Mouse (Mus musculus) T-helper 17 cell (primary cell): ENCODE data around the gene Rlim.

Source experiments
- in situ Hi-C, 2 experiments: fragments of 300-600 bp; cut with MboI, MseI; formaldehyde crosslinking; loops; 1 replicate in 1 of 2; 2 replicates in 1 of 2; pipeline ENCODE4 v1.15.1; 2025; ENCODE audit warnings: high pct_unique_total_duplicates in 2 of 2

The Rlim gene

DNA sequence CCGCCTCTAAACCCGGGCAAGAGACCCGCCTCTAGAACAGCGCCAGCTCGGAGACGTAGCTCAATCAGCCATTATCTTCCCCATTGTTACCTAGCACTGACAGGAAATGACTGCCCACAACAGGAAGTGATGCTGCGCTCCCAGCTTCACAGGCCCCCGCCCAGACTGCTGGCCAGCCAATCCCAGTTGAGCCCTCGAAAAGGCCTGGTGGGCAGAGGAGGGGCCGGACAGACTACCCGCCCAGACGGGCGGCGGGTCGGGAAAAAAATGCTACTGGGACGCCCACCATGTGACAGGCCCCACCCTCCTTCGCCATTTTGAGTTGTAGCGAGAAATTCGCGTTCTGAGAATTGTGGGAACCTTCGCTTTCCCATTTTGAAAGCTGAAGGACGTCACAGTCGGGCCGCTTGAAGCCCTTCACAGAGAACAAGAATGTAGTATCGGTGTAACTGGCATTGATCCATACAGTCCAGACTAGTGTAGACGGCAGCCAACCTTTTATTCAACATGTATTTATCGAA, at the start of gene Rlim:
TSS of gene Rlim (minus strand) at position 116 of the 521 bp plus-strand sequence.
- in situ Hi-C loops: no loop called here

DNA sequence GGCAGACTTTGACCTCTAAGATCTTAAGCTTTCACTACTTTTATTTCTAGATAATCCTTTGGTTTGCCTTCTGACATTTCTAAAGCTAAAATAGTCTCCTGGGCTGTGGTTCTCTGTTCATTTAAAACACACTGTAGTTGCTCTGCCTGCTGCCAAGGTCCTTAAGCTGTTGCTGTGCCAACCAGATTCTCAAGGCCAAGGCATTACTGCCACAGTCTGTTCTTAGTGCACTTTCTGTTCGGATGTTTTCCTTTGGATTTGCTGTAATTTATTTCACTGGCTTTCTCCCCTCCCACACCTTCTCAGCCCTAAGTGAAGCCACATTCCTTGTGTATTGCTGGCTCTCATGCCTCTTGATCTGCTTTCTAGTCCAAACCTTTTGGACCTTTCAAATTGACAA, 36.1 kb upstream of the Rlim start:
- in situ Hi-C loops: no loop called here

DNA sequence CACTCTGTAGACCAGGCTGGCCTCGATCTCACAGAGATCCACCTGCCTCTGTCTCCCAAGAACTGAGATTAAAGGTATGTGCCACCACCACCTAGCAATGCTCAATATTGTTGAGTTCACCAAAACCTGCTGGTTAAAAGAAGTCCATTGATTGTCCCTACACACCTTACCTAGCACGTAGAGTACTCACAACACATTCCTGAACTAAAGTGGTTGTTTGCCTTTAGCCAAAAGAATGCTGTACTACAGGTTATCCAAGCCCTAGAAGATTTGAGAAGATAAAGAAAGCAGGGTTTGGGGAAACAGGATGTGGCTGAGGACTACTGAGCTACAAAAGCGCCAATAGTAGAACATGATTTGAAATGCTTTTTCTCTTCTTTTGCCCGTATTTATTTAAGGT, 34.0 kb upstream of the Rlim start:
- in situ Hi-C loops: no loop called here

DNA sequence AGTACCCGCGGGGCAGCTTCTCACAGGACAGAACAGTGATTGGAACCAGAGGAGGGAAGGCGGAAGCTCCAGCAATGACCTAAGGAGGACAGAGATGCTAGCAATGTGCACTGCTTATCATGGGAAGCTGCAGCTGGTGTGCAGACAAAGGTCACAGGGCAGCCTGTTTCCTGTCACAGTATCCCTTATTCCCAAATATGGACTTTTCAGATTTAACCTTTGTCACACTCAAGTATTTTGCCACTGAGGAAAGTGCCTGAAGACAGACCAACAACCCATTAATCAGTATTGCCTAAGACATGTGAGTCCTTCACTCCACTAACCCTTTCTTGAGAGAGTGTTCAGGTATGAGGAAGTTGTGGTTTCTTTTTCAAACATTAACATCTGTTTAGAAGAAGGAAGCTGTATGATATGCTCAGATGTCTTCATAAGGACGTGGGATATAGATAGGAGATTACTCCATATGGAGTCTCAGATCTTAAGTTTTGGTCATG, 32.3 kb upstream of the Rlim start:
- in situ Hi-C loops: no loop called here

DNA sequence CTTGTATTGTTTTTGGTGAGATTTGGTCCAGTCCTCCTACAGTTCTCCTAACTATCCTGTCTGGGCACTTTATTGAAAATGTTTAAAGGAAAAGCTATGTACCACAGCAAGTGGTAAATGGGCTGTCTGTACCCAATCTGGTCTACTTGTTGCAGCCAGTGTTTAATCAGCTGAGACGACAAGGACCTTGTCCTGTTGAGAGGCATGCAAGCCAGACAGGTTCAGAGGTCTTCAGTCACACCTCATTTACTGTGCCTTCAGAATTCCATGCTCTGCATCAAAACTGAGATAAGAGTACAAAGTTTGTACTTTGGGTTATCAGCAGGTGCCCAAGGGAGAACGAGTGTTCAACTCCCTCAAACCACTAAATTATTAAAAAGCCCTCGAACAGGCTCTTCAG, 13.7 kb upstream of the Rlim start:
- in situ Hi-C loops: no loop called here

DNA sequence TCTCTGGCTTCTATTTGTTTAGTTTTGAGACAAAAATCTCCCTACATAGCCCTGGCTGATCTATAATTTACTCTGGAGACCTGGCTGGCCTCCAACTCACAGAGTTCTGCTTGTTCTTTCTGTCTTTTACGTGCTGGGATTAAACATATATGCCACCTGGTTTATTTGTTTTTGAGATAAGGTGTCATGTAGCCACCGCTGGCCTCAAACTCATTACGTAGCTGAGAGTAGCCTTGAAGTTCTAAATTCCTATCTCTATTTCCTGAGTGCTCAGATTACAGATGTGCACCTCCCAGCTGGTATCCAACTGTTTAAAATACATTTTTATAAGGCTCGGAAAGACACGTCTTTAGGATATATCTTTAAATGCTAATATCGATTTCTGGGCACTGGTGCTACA, 12.8 kb upstream of the Rlim start:
- in situ Hi-C loops: no loop called here

DNA sequence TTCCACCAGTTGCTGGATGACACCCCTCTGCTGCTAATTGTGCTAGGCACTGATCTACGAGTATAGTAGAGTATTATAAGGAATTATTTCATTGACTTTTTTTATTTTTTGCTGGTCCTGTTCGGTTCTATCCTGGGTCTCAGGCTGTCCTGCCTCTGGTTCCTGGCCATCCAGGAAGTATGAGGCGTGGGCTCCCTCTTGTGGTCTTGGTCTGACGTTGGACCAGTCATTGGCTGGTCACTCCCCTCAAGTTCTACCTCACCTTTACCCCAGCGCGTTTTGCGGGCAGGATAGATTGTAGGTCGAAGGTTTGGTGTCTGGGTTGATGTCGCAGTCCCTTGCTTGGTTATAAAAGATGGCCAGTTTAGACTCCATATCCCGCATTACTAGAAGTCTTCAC, 10.6 kb upstream of the Rlim start:
- in situ Hi-C loops: no loop called here

DNA sequence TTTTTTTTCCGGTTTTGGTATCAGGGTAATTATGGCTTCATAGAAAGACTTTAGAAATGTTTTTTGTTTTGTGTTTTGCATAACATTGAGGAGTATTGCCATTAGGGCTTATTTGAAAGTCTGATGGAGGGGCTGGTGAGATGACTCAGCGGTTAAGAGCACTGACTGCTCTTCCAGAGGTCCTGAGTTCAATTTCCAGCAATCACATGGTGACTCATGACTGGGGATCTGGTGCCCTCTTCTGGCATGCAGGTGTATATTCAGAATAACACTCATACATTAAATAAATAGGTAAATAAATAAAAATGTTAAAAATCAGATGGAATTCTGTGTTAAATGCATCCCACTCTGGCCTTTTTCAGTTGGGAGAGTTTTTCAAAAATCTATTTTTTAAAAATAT, 9.3 kb upstream of the Rlim start:
- in situ Hi-C loops: no loop called here

DNA sequence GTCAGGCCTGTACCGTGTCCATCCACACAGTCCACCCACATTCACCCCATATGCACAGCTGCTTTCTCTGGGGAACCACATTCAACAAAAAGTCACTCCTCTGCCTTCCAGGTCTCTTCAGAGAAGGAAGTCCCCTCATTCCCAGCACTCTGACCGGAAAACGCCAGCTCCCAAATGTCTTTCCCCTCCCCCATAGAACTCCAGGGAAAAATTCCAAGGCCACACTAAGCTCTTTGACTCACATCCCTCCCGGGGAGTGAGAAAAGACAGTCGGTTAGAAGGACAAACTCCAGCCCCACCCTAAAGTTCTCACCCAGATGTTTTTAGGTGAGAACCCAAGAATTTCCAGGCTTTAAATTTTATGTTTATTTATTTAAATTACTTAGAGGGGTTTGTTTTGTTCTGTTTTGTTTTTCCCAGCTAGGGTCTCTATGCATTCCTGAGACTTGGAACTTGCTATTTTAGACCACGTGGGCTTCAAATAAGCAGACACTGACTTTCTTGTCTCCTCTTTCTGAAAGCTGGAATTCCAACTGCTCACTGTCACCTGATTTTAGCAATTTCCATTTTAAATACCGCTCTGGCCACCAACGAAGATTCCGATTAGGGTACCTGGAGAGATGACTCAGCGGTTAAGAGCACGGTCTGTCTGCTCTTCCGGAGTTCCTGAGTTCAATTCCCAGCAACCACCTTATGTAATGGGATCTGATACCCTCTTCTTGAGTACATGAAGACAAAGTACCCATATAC, 6.3 kb upstream of the Rlim start:
- in situ Hi-C loops: no loop called here

DNA sequence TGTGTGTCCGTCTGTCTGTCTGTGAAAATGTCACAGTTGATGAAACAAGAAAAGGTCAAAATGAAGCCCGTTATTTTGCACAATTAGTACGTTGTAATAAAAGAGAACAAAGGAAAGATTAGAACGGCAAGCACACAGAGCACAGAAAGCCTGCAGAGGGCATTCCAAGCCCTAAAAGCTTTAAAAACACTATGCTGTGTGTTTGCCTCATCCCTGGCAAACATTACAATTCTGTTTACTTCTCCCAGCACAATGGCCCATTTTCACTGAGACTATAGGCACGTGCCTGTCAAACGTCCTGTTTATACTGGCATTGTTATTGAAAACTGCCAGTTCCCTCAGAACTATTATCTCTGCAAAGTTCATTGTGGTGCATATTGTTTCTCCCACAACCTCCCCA, 5.1 kb upstream of the Rlim start:
- in situ Hi-C loops: no loop called here

DNA sequence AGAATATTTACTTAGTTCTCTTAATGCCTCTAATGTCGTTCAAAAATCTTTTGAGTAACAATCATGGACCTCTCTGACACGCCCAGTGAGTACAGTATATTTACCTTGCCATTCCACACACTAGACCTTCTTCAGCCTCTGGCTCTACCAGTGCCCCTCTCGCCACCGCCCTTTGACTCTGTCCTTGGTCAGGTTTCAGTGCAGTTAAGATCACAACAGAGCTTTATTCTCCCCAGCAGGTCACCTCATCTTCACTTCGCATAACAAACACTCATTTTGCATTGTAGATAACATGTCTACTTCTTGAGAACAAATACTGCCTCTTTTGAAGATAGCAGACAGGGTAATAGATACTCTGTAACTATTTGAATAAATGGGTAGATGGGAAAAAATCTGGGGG, 3.9 kb upstream of the Rlim start:
- in situ Hi-C loops: no loop called here

DNA sequence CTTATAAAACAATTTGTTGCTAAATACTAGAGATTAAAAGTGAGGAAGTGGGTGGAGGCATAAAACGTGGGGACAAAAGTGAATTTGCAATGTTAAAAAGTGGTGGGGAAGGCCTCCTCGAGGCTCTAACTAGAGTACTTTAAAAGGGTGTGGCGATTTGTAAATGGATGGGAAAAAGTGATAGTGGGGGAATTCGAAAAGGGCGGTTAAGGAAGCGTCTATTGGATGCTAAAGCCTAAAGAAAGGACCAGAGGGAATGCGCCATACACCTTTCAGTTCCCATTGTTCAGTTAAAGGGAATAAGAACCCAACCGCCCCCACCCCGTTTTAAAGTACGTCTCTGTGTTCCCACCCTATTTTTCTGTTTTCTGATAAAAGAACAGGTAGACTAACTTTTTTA, 722 bp upstream of the Rlim start:
- in situ Hi-C loops: no loop called here

DNA sequence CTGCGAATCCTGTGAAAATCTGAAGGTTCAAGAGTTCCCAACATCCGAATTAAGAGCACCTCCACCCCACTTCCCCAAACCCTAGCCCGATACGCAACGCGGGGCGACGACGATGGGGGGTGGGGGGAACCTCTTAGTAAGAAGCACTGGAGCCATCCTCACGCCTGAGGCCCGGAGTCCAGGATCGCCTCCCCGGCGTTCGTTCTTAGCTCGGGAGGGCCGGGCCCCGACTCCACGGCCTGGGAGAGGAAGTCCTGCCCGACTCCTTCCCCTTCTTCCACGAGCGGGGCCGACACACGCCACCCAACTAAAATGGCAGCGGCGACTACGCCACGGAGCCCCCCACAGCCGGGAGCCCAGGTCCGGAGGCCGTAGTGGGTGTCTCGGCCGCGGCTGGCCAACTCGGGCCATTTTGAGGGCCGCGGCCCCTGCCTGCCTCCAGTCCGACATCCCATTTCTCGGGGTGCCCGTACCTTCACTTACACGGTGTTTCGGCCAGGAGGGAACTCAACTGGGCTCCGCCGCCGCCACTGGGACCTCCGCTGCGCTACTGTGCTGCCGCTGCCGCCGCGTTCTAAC, 405 bp downstream of the Rlim start:
- in situ Hi-C loops: no loop called here

DNA sequence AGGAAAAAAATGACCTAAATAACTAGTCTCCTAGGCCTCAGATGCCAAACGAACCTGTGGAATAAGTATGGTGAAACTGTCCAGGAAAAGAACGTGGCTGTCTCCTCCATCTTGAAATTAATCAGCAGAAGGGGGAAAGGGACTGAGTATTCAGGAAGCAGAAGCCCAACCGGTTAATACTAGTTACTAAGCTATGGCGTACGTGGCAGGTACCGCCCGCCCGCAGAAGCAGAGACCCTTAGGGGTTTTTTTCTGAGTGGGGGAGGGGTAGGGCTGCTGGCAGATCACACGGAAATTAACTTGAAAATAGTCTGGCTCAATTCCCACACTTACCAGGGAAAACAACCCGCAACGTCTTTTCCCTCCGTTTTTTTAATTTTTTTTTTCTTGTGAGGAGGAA, 1.0 kb downstream of the Rlim start:
- in situ Hi-C loops: no loop called here

DNA sequence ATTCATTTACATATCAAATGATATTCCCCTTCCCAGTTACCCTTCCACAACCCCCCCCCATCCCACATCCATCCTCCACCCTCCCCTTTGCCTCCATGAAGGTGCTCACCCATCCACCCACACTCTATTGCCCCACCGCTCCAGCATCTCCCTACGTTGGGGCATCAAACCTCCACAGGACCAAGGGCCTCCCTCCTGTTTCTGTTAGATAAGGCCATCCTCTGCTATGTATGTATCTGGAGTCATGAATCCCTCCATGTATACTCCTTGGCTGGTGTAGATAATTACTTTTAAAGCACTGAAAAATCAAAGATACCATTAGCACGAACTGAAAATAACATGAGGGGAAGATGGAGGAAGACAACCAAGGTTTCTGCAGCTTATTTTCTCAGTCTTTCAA, 41.4 kb downstream of the Rlim start:
- in situ Hi-C loops: loop anchor here in 1 of 2 experiments (10.0 kb wide), 1 partner anchor 305 kb away; the partner anchor contains the start of gene Zcchc13

DNA sequence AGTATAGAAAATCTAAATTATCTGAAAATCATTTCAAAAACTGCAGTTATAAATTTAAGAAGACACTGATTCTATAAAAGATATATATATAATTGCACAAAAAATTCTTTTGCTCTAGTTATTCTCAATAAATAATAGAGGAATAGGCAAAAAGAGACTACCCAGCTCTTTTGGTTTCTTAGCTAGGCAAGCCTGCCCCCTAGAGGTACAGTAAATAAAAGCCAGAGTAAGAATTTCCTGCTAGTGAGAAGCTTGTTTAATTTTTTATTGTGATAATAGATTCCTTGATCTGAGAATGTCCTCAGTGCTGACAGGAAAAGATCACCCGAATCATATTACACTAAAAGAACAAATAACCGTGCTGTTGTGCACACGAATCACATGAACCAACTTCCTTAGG, 43.8 kb downstream of the Rlim start:
- in situ Hi-C loops: loop anchor here in 1 of 2 experiments (10.0 kb wide), 1 partner anchor 303 kb away; the partner anchor contains the start of gene Zcchc13

DNA sequence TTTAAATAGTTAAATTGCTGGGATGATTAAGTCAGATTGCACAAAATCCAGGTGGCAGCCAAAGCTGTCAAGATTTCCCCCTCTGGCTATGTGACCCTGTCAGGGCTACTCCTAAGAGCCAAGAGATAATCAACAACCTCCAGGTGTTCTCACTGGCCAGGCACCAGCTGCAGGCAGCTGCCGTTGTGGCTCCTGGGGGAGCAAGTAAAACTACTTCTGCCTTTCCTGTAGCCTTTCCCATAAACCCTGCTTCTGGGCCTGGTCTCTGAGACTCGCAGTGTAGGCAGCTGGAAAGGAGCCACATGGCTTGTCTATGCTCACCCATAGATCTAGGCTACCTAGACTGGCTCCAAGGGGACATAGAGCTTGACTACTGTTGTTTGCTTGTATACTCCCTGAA, 58.6 kb downstream of the Rlim start:
- in situ Hi-C loops: no loop called here

DNA sequence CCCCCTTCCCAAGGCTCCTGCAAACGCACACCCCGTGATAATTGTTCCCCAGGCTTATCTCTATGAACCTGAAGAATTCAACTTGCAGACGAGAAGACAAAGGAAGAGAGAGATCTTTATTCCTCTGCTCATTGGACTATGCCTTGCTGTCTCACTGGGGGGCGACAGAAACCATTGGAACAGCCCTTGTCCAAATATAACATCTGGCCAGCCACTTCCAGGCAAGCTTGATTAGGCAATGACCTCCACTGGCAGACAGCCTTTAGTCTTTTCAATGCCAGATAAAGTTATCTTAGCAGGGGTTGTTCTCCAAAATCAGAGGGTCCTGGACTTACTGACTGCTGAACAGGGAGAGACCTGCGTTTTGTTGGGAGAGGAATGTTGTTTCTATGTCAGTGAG, 62.1 kb downstream of the Rlim start:
- in situ Hi-C loops: loop anchor here (5.0 to 10.0 kb wide), 2 partner anchors 442 to 444 kb away; no protein-coding TSS in a partner anchor

DNA sequence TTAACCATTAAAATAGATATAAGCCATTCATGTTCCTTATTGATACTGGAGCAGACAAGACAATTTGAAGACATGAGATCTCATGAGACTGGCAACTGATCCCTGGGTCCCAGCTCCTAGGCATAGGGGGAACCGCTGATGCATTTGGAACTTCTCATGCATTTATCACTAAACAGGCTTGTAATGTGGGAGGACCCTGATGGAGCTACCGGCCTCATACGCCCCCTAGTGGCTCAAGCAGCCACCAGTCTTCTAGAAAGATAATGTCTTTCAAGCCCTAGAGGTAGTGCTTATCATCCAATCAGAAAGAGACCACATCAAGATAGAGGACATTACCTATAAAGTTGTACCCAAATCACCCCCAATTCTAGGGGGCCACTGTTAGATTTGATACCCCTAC, 66.3 kb downstream of the Rlim start:
- in situ Hi-C loops: loop anchor here (5.0 to 10.0 kb wide), 2 partner anchors 437 to 440 kb away; no protein-coding TSS in a partner anchor
